Mouse (Mus musculus) heart, embryonic 13.5 days (tissue): ENCODE results near the gene Iqcn. TPM values are rescaled to one million over a fixed set of nuclear protein-coding genes. Genes with fewer than 3 reads are reported as not detected.

Experiments
- ATAC-seq: fragments of 200-750 bp; cut with Nextera tagmentation; 2 replicates; pipeline ENCODE4 v1.8.0; 2017; ENCODE audit warnings: moderate TSS enrichment; ENCODE audit not compliant: insufficient number of reproducible peaks, low FRiP score, low TSS enrichment; ENCODE audit errors: extremely low read depth
- H3K27ac ChIP-seq: fragments of 300-500 bp; sonication (generic); replicated peaks from 2 replicates; pipeline ENCODE4 v1.5.1; 2015; ENCODE audit warnings: moderate library complexity, mild to moderate bottlenecking, inconsistent platforms
- H3K27me3 ChIP-seq: fragments of 300-500 bp; sonication (generic); replicated peaks from 2 replicates; pipeline ENCODE4 v1.6.1; 2015; ENCODE audit warnings: mild to moderate bottlenecking, inconsistent platforms
- H3K36me3 ChIP-seq: fragments of 300-500 bp; sonication (generic); 2 replicates; pipeline ENCODE4 v1.6.1; 2015; ENCODE audit warnings: mild to moderate bottlenecking, inconsistent platforms
- H3K4me1 ChIP-seq: fragments of 300-500 bp; sonication (generic); 2 replicates; pipeline ENCODE4 v1.6.1; 2015; ENCODE audit warnings: inconsistent platforms
- H3K4me2 ChIP-seq: fragments of 300-500 bp; sonication (generic); 2 replicates; pipeline ENCODE4 v1.6.1; 2015; ENCODE audit warnings: inconsistent platforms, mild to moderate bottlenecking, moderate library complexity
- H3K4me3 ChIP-seq: fragments of 300-500 bp; sonication (generic); 2 replicates; pipeline ENCODE4 v1.5.1; 2015; ENCODE audit warnings: moderate library complexity, mild to moderate bottlenecking, inconsistent platforms
- H3K9ac ChIP-seq: fragments of 300-500 bp; sonication (generic); 2 replicates; pipeline ENCODE4 v1.6.1; 2015; ENCODE audit warnings: inconsistent platforms, mild to moderate bottlenecking, moderate library complexity
- H3K9me3 ChIP-seq: fragments of 300-500 bp; sonication (generic); 2 replicates; pipeline ENCODE4 v1.6.1; 2016; ENCODE audit warnings: inconsistent platforms
- WGBS: fragments of 180-500 bp; shearing (Covaris S2); methylation state at CpG from one replicate; pipeline ENCODE4 v1.1.7; 2015; ENCODE audit warnings: mixed read lengths; 5-methylcytosine and 5-hydroxymethylcytosine counted together
- polyA plus RNA-seq: library from polyadenylated mRNA; unstranded; fragments of >200 nt; fragmentation: Nextera tagmentation; extraction: Ambion mirVana; gene quantifications from 2 replicates; pipeline ENCODE4 v1.2.1, GENCODE M21; 2015

The Iqcn gene
- polyA plus RNA-seq, 1 experiment from 2014 or later = not detected

GRCm38 (mm10) chr8:70695318-70696018 lies 7.8 kb upstream of the Iqcn start:
- Histone ChIP-seq H3K9me3 (no peaks in the 10 kb centered on the region), H3K36me3 (no peaks in the 10 kb centered on the region), H3K27ac (peak overlapping the region; percentile 100), H3K9ac (peak overlapping the region; percentile 82), H3K27me3 (no peaks in the 10 kb centered on the region), H3K4me3 (no peak overlapping the region), H3K4me2 (peak overlapping the region; percentile 66), H3K4me1 (peaks cover 55% of the 10 kb centered on the region)
- no peak for ATAC-seq
- WGBS = 36% methylated on average over 32 of the region's 32 CpGs

- Histone ChIP-seq H3K4me3 (peak overlapping the region; percentile 32), H3K4me1 (peaks cover 59% of the 10 kb centered on the region), H3K36me3 (peaks cover 4% of the 10 kb centered on the region), H3K4me2 (peak overlapping the region; percentile 66), H3K9ac (peak overlapping the region; percentile 82), H3K27ac (peak overlapping the region; percentile 100), H3K27me3 (no peaks in the 10 kb centered on the region), H3K9me3 (no peaks in the 10 kb centered on the region)
- ATAC-seq = peak; percentile 23; the same call in 1 of the 2 replicates
- 3% methylated on average over 31 of the region's 31 CpGs for WGBS
Observed at GRCm38 (mm10) chr8:70696019-70696885, 7.0 kb upstream of the Iqcn start.

DNA sequence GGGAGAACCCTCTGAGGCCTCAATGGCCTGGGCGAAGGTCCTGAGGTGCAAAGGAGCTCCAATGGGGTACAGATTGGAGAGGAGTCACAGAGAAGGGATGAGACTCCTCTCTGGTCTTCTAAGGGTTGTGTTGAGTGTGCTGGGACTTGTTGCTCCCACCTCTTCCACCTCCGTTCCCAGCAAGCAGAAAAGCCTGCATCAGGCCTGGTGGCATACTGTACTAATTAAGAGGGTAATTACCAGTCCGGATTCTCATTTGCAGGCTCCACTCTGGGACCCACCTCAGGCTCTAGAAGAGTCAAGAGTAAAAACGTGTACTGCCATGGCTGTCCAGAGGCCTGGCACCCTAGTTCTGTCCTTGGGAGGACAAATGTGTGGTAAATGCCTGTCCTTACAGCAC lies 6.3 kb upstream of the Iqcn start:
- H3K4me3 ChIP-seq = peak overlapping the region; percentile 32

DNA sequence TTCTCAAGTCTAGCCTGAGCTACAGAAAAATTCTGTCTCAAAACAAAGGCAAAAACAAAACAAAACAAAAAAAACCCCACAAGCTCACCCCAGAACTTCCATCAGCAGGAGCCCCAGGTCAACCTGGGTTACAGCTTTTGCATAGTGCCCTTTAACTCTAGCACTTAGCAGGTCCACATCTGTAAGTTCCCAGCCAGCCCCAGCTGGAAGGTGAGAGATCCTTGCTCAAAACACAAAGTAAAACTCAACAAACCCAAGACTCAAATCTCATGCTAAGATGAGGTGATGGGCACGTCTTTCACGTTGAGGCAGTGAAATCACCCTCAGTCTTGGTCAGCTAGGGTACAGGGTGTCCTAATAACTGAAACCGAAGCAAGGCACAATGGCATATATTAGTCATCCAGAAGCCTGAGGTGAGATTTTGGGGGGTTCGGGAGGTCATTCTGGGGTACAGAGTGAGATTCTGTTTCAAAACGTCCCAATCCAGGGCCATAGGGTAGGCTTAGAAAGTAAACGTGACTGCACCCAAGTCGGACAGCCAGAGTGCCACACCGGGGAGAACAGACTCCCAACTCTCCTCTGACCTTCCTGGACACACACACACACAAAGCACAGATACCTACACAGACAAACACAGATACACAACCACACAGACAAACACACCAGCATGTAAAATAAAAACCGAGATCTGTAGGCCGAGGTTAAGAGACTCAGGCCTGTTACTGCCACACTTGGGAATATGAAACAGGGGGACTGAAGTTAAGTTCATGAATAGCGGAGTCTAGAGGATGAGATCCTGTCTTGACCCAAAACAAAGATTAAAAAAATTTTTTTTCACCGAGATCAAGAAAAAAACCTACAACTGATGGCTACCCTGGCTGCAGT lies 5.6 kb upstream of the Iqcn start:
- Histone ChIP-seq H3K36me3 (peaks cover 17% of the 10 kb centered on the region), H3K27me3 (no peaks in the 10 kb centered on the region), H3K4me2 (peak overlapping the region; percentile 66), H3K4me1 (peaks cover 60% of the 10 kb centered on the region), H3K9ac (peak overlapping the region; percentile 82), H3K27ac (peak overlapping the region; percentile 100), H3K9me3 (no peaks in the 10 kb centered on the region), H3K4me3 (peak overlapping the region; percentile 77)
- WGBS = 65% methylated on average over 12 of the region's 12 CpGs
- ATAC-seq = no peak

More for the DNA sequence above, 6.3 kb upstream of the Iqcn start:
- H3K36me3 ChIP-seq = peaks cover 11% of the 10 kb centered on the region
- no peaks in the 10 kb centered on the region for H3K9me3 ChIP-seq
- 47% methylated on average over 4 of the region's 4 CpGs for WGBS
- H3K27ac ChIP-seq = peak overlapping the region; percentile 100
- no peaks in the 10 kb centered on the region for H3K27me3 ChIP-seq
- H3K4me1 ChIP-seq = peaks cover 59% of the 10 kb centered on the region
- peak overlapping the region; percentile 66 for H3K4me2 ChIP-seq
- H3K9ac ChIP-seq = peak overlapping the region; percentile 82
- ATAC-seq = no peak

DNA sequence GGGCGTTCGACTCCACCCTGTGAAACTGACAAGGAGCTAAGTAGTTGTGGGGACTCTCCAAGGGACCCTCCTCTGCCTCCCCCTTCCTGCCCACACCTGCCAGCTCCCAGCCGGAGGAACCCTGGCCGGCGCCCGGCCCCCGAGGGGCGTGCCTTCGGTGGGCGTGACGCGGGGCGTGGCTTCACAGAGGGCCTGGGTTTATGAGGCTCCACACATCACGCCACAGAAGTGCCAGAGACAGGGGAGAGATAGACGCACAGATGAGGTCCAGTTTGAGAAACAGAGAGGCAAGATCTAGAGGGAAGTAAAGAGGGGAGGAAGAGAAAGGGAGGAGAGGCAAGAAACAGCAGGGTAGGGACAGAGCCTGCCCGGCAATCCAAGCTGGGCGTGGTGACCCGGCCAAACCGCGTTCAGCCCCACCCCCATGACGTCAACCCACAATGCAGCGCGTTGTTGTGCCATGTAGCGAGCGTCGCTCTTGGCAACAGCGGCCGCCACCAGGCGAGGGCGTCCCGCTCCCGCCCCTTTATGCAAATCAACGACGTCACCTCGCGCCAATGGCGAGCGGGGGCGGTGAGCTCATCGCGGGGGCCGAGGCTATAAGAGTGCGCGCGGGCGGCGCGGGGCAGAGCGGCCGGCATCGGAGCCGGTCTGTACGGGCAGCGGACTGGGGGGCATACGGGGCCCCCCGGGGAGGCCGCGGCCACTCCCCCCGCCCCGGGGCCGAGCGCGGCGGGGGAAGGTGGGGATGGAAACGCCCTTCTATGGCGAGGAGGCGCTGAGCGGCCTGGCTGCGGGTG lies 4.7 kb upstream of the Iqcn start, which contains the start of gene Jund:
Jund (plus strand) TSS at position 640 of the 800 bp plus-strand sequence.
- peak within 1 kb of the TSS; percentile 77 for H3K4me3 ChIP-seq
- peak within 1 kb of the TSS; percentile 100 for H3K27ac ChIP-seq
- no peaks in the 10 kb centered on the region for H3K9me3 ChIP-seq
- peak; percentile 84 for ATAC-seq
- no peaks in the 10 kb centered on the region for H3K27me3 ChIP-seq
- peak within 1 kb of the TSS; percentile 99 for H3K9ac ChIP-seq
- peak within 1 kb of the TSS; percentile 87 for H3K4me2 ChIP-seq
- H3K4me1 ChIP-seq = peaks cover 64% of the 10 kb centered on the region
- WGBS = under 1% methylated on average over 61 of the region's 69 CpGs
- peaks cover 26% of the 10 kb centered on the region for H3K36me3 ChIP-seq

GRCm38 (mm10) chr8:70699116-70699833 lies 4.0 kb upstream of the Iqcn start:
- Histone ChIP-seq H3K27ac (peak overlapping the region; percentile 100), H3K4me1 (peaks cover 59% of the 10 kb centered on the region), H3K9ac (peak overlapping the region; percentile 99), H3K9me3 (no peaks in the 10 kb centered on the region), H3K4me3 (peak overlapping the region; percentile 77), H3K36me3 (peaks cover 28% of the 10 kb centered on the region), H3K4me2 (peak overlapping the region; percentile 87), H3K27me3 (no peaks in the 10 kb centered on the region)
- no peak for ATAC-seq
- under 1% methylated on average over 77 of the region's 89 CpGs for WGBS

DNA sequence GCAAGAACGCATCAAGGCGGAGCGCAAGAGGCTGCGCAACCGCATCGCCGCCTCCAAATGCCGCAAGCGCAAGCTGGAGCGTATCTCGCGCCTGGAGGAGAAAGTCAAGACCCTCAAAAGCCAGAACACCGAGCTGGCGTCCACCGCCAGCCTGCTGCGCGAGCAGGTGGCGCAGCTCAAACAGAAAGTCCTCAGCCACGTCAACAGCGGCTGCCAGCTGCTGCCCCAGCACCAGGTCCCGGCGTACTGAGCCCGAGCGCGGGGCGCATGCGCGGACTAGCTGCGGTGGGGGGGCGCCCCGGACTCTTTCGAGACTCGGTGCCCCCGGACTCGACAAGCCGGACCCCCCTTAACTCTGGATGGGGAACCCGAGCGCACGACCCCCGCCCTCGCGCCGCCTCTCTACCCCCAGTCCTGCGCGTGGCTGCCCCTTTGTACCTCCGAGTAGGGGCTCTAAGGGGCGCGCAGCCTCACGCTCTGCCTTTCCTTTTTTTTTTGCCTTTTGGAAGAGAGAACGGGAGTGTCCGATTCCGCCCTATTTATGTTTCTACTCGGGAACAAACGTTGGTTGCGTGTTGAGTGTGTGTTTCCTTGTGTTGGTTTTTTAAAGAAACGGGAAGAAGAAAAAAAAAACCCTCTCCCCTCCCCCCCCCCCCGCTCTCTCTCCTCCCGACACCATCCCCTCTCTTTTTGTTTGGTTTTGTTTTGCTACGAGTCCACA lies 3.3 kb upstream of the Iqcn start:
- Histone ChIP-seq H3K9me3 (no peaks in the 10 kb centered on the region), H3K9ac (peak overlapping the region; percentile 99), H3K4me2 (peak overlapping the region; percentile 87), H3K27ac (peak overlapping the region; percentile 100), H3K36me3 (peaks cover 28% of the 10 kb centered on the region), H3K4me3 (peak overlapping the region; percentile 77), H3K27me3 (no peaks in the 10 kb centered on the region), H3K4me1 (peaks cover 58% of the 10 kb centered on the region)
- ATAC-seq = no peak
- under 1% methylated on average over 58 of the region's 59 CpGs for WGBS

DNA sequence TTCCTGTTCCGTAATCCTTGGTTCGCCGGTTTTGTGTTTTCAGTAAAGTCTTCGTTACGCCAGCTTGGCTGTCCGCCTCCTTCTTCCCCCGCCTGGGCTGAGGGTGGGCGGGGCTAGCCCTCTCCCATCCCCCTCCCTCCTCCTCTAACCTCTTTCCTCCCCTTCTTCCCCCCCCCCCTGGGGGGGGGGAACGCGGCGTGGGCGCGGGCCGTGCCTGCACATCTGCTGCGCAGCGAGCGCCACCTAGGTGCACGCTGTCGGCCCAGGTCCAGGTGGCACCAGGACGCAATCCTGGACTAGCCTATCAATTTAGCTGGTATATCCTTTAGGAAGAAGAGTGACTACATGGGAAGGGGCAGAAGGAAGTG lies 2.7 kb upstream of the Iqcn start:
- no peak for ATAC-seq
- Histone ChIP-seq H3K27ac (peak overlapping the region; percentile 100), H3K36me3 (peaks cover 28% of the 10 kb centered on the region), H3K9me3 (no peaks in the 10 kb centered on the region), H3K4me2 (peak overlapping the region; percentile 87), H3K27me3 (no peaks in the 10 kb centered on the region), H3K4me1 (peaks cover 52% of the 10 kb centered on the region), H3K9ac (peak overlapping the region; percentile 99), H3K4me3 (peak overlapping the region; percentile 77)
- WGBS = 0% methylated on average over 20 of the region's 20 CpGs

- Histone ChIP-seq H3K9ac (peak overlapping the region; percentile 99), H3K36me3 (peaks cover 28% of the 10 kb centered on the region), H3K9me3 (no peaks in the 10 kb centered on the region), H3K27ac (peak overlapping the region; percentile 100), H3K4me3 (peak overlapping the region; percentile 77), H3K4me1 (peaks cover 45% of the 10 kb centered on the region), H3K27me3 (no peaks in the 10 kb centered on the region), H3K4me2 (peak overlapping the region; percentile 87)
- WGBS = 51% methylated on average over 10 of the region's 10 CpGs
- no peak for ATAC-seq
Observed at GRCm38 (mm10) chr8:70701048-70701981, 1.9 kb upstream of the Iqcn start.
